Mouse (Mus musculus) MEL (cell line): ENCODE data around the gene Dhdh. TPM values are rescaled to one million over a fixed set of nuclear protein-coding genes. Genes with fewer than 3 reads are reported as not detected.

Source experiments
- DNase-seq: peaks from one replicate; pipeline ENCODE4 v3.0.0; 2011; ENCODE audit warnings: low read depth, low spot score
- H3K27ac ChIP-seq: 2 replicates; pipeline ENCODE4 v1.5.1; 2012; ENCODE audit warnings: low read depth, mild to moderate bottlenecking, control low read depth, low read length, moderate library complexity; ENCODE audit not compliant: control insufficient read depth
- H3K27me3 ChIP-seq, 2 experiments: fragments of 150-350 bp in 1 of 2; sonication (generic) in 1 of 2; 2 replicates each; pipeline ENCODE4 v1.6.1; 2012; ENCODE audit warnings: low read length in 2 of 2, mild to moderate bottlenecking in 2 of 2, improper control_type of control experiment in 1 of 2, moderate library complexity in 1 of 2; ENCODE audit not compliant: insufficient read depth in 2 of 2, control insufficient read depth in 1 of 2
- H3K36me3 ChIP-seq, 2 experiments: 2 replicates each; pipeline ENCODE4 v1.6.1; 2012 to 2014; ENCODE audit warnings: low read length in 2 of 2, improper control_type of control experiment in 1 of 2, inconsistent platforms in 1 of 2, mild to moderate bottlenecking in 1 of 2; ENCODE audit not compliant: insufficient read depth in 2 of 2, control insufficient read depth in 1 of 2
- H3K4me1 ChIP-seq, 2 experiments: fragments of 150-350 bp in 1 of 2; sonication (generic) in 1 of 2; 2 replicates each; pipeline ENCODE4 v1.6.1; 2012; ENCODE audit warnings: low read length in 2 of 2, improper control_type of control experiment in 1 of 2, mild to moderate bottlenecking in 1 of 2; ENCODE audit not compliant: insufficient read depth in 2 of 2, control insufficient read depth in 1 of 2
- H3K4me3 ChIP-seq, 2 experiments: fragments of 150-350 bp in 1 of 2; sonication (generic) in 1 of 2; 2 replicates each; pipeline ENCODE4 v1.5.1; 2012; ENCODE audit warnings: low read depth in 2 of 2, low read length in 2 of 2, mild to moderate bottlenecking in 2 of 2, moderate library complexity in 2 of 2, control low read depth in 1 of 2, improper control_type of control experiment in 1 of 2; ENCODE audit not compliant: control insufficient read depth in 1 of 2, insufficient read depth in 1 of 2
- H3K79me2 ChIP-seq: 2 replicates; pipeline ENCODE4 v1.6.1; 2012; ENCODE audit warnings: mild to moderate bottlenecking, low read length, moderate library complexity; ENCODE audit not compliant: control insufficient read depth, poor library complexity, insufficient read depth
- H3K9ac ChIP-seq: 2 replicates; pipeline ENCODE4 v1.6.1; 2012; ENCODE audit warnings: low read depth, mild to moderate bottlenecking, control low read depth, low read length, moderate library complexity; ENCODE audit not compliant: control insufficient read depth, poor library complexity, severe bottlenecking
- H3K9me3 ChIP-seq: fragments of 150-350 bp; sonication (generic); replicated peaks from 2 replicates; pipeline ENCODE4 v1.6.1; 2012; ENCODE audit warnings: mild to moderate bottlenecking, low read length, improper control_type of control experiment, moderate library complexity; ENCODE audit not compliant: insufficient read depth
- BHLHE40 ChIP-seq: IDR thresholded peaks from 2 replicates; pipeline ENCODE4 v1.6.1; 2012; ENCODE audit warnings: low read depth, mild to moderate bottlenecking, inconsistent platforms, low read length, improper control_type of control experiment, borderline replicate concordance
- CHD2 ChIP-seq: IDR thresholded peaks from 2 replicates; pipeline ENCODE4 v1.6.1; 2011; ENCODE audit warnings: low read length, improper control_type of control experiment
- CTCF ChIP-seq, 3 experiments: IDR thresholded peaks in 2 of 3; conservative IDR thresholded peaks in 1 of 3; 2 replicates each; pipeline ENCODE4 v1.5.1; 2011 to 2012; ENCODE audit warnings: low read length in 3 of 3, low read depth in 2 of 3, mild to moderate bottlenecking in 2 of 3, improper control_type of control experiment in 1 of 3, inconsistent platforms in 1 of 3, mixed read lengths in 1 of 3, moderate library complexity in 1 of 3; ENCODE audit not compliant: control insufficient read depth in 1 of 3, insufficient read depth in 1 of 3, poor library complexity in 1 of 3, severe bottlenecking in 1 of 3
- E2F4 ChIP-seq: IDR thresholded peaks from 2 replicates; pipeline ENCODE4 v1.6.1; 2011; ENCODE audit warnings: low read depth, low read length, improper control_type of control experiment, borderline replicate concordance
- ETS1 ChIP-seq: IDR thresholded peaks from 2 replicates; pipeline ENCODE4 v1.6.1; 2012; ENCODE audit warnings: low read depth, mild to moderate bottlenecking, inconsistent platforms, low read length, improper control_type of control experiment, moderate library complexity
- GABPA ChIP-seq: IDR thresholded peaks from 2 replicates; pipeline ENCODE4 v1.6.1; 2012; ENCODE audit warnings: low read depth, mild to moderate bottlenecking, inconsistent platforms, low read length, improper control_type of control experiment, moderate library complexity
- GATA1 ChIP-seq: IDR thresholded peaks from 2 replicates; pipeline ENCODE4 v1.6.1; 2011; ENCODE audit warnings: low read depth, low read length, improper control_type of control experiment
- JUND ChIP-seq: IDR thresholded peaks from 2 replicates; pipeline ENCODE4 v1.6.1; 2011; ENCODE audit warnings: low read depth, mild to moderate bottlenecking, improper control_type of control experiment, low read length
- KAT2A ChIP-seq: conservative IDR thresholded peaks from 2 replicates; pipeline ENCODE4 v1.6.1; 2012; ENCODE audit warnings: low read depth, low read length, improper control_type of control experiment, inconsistent platforms
- MAFK ChIP-seq: IDR thresholded peaks from 2 replicates; pipeline ENCODE4 v1.6.1; 2011; ENCODE audit warnings: low read depth, mild to moderate bottlenecking, low read length, improper control_type of control experiment, borderline replicate concordance
- MAX ChIP-seq: IDR thresholded peaks from 2 replicates; pipeline ENCODE4 v1.6.1; 2011; ENCODE audit warnings: low read length, improper control_type of control experiment
- MAZ ChIP-seq: IDR thresholded peaks from 2 replicates; pipeline ENCODE4 v1.6.1; 2012; ENCODE audit warnings: low read depth, mild to moderate bottlenecking, inconsistent platforms, low read length, improper control_type of control experiment
- MEF2A ChIP-seq: IDR thresholded peaks from 2 replicates; pipeline ENCODE4 v1.6.1; 2014; ENCODE audit warnings: low read depth, mild to moderate bottlenecking, inconsistent platforms, low read length, improper control_type of control experiment; ENCODE audit not compliant: poor library complexity, insufficient replicate concordance, severe bottlenecking; ENCODE audit errors: extremely low read depth
- MXI1 ChIP-seq: IDR thresholded peaks from 2 replicates; pipeline ENCODE4 v1.6.1; 2011; ENCODE audit warnings: mild to moderate bottlenecking, low read depth, low read length, improper control_type of control experiment
- MYB ChIP-seq: IDR thresholded peaks from 2 replicates; pipeline ENCODE4 v1.6.1; 2011; ENCODE audit warnings: mild to moderate bottlenecking, low read depth, low read length, improper control_type of control experiment
- NELFE ChIP-seq: IDR thresholded peaks from 2 replicates; pipeline ENCODE4 v1.6.1; 2011; ENCODE audit warnings: low read depth, low read length, improper control_type of control experiment
- NRF1 ChIP-seq: IDR thresholded peaks from 2 replicates; pipeline ENCODE4 v1.6.1; 2014; ENCODE audit warnings: low read depth, mild to moderate bottlenecking, inconsistent platforms, low read length, improper control_type of control experiment, moderate library complexity; ENCODE audit not compliant: poor library complexity, insufficient read depth, severe bottlenecking
- POLR2A ChIP-seq, 2 experiments: IDR thresholded peaks; 2 replicates each; pipeline ENCODE4 v1.6.1; 2011 to 2012; ENCODE audit warnings: low read length in 2 of 2, mild to moderate bottlenecking in 2 of 2, control low read depth in 1 of 2, improper control_type of control experiment in 1 of 2, low read depth in 1 of 2, moderate library complexity in 1 of 2; ENCODE audit not compliant: control insufficient read depth in 1 of 2, insufficient read depth in 1 of 2, poor library complexity in 1 of 2
- POLR2AphosphoS5 ChIP-seq: IDR thresholded peaks from 2 replicates; pipeline ENCODE4 v1.6.1; 2012; ENCODE audit warnings: low read depth, borderline replicate concordance, mild to moderate bottlenecking, inconsistent platforms, low read length, moderate library complexity, mixed read lengths
- RAD21 ChIP-seq: IDR thresholded peaks from 2 replicates; pipeline ENCODE4 v1.6.1; 2011; ENCODE audit warnings: mild to moderate bottlenecking, low read depth, low read length, improper control_type of control experiment
- RCOR1 ChIP-seq: IDR thresholded peaks from 2 replicates; pipeline ENCODE4 v1.6.1; 2012; ENCODE audit warnings: low read depth, mild to moderate bottlenecking, inconsistent platforms, low read length, improper control_type of control experiment
- SMC3 ChIP-seq: IDR thresholded peaks from 2 replicates; pipeline ENCODE4 v1.6.1; 2011; ENCODE audit warnings: low read depth, low read length, improper control_type of control experiment
- UBTF ChIP-seq: IDR thresholded peaks from 2 replicates; pipeline ENCODE4 v1.6.1; 2012; ENCODE audit warnings: low read depth, mild to moderate bottlenecking, inconsistent platforms, low read length, improper control_type of control experiment, moderate library complexity, borderline replicate concordance; ENCODE audit not compliant: insufficient read depth
- USF2 ChIP-seq, 2 experiments: IDR thresholded peaks; 2 replicates each; pipeline ENCODE4 v1.6.1; 2011 to 2012; ENCODE audit warnings: improper control_type of control experiment in 2 of 2, low read length in 2 of 2, borderline replicate concordance in 1 of 2, inconsistent platforms in 1 of 2, low read depth in 1 of 2, mild to moderate bottlenecking in 1 of 2; ENCODE audit not compliant: insufficient read depth in 1 of 2
- ZC3H11A ChIP-seq: IDR thresholded peaks from 2 replicates; pipeline ENCODE4 v1.6.1; 2012; ENCODE audit warnings: low read depth, mild to moderate bottlenecking, inconsistent platforms, low read length, improper control_type of control experiment
- ZKSCAN1 ChIP-seq: IDR thresholded peaks from 2 replicates; pipeline ENCODE4 v1.6.1; 2012; ENCODE audit warnings: low read depth, mild to moderate bottlenecking, inconsistent platforms, low read length, improper control_type of control experiment, moderate library complexity
- ZMIZ1 ChIP-seq: IDR thresholded peaks from 2 replicates; pipeline ENCODE4 v1.6.1; 2012; ENCODE audit warnings: low read depth, mild to moderate bottlenecking, inconsistent platforms, low read length, improper control_type of control experiment, moderate library complexity
- polyA plus RNA-seq, 2 experiments: library from polyadenylated mRNA; stranded (reverse) in 1 of 2; unstranded in 1 of 2; fragments of >175 nt in 1 of 2; fragments of >200 nt in 1 of 2; gene quantifications; 2 replicates each; pipeline versions ENCODE4 v1.2.1 to v1.2.4; 2012; ENCODE audit warnings: low replicate concordance in 2 of 2, low read depth in 1 of 2; ENCODE audit not compliant: insufficient read length in 2 of 2, insufficient read depth in 1 of 2, missing spikeins in 1 of 2
- total RNA-seq: library from RNA; depleted of rRNA; stranded (reverse); fragments of 300-350 nt; gene quantifications from 2 replicates; pipeline ENCODE4 v1.2.3, GENCODE M21; 2012

Dhdh gene
- total and polyA plus RNA-seq, 3 experiments, result 0.08 to 1.6 TPM; not detected in 1

GRCm38 (mm10) chr7:45449974-45450373 lies 38.6 kb downstream of the Dhdh start:
- Histone ChIP-seq H3K4me1 (no peaks in the 10 kb centered on the region), H3K4me3 (no peak overlapping the region), H3K79me2 (no peaks in the 10 kb centered on the region), H3K27me3 (no peaks in the 10 kb centered on the region)
- TF ChIP-seq CTCF (IDR thresholded peaks at IDR 0.05 in 2 of 3, conservative IDR thresholded peaks at IDR 0.05 in 1 of 3; ENCODE audit: control insufficient read depth in 1 of 3, insufficient read depth in 1 of 3, low read depth in 2 of 3, low read length in 3 of 3, poor library complexity in 1 of 3, severe bottlenecking in 1 of 3) (no peak), RCOR1 (no peak), E2F4 (no peak), ETS1 (no peak), BHLHE40 (no peak), MEF2A (no peak), USF2 (IDR thresholded peaks at IDR 0.05; ENCODE audit: borderline replicate concordance in 1 of 2, insufficient read depth in 1 of 2, low read depth in 1 of 2, low read length in 2 of 2) (no peak), KAT2A (no peak), CHD2 (no peak), MYB (no peak), POLR2A (IDR thresholded peaks at IDR 0.05; ENCODE audit: control insufficient read depth in 1 of 2, insufficient read depth in 1 of 2, low read depth in 1 of 2, low read length in 2 of 2, poor library complexity in 1 of 2) (no peak), GABPA (no peak), NELFE (no peak)
- TF ChIP-seq, all 39 proteins: peak for 0
- Histone ChIP-seq H3K9ac (no peak overlapping the region), H3K36me3 (peaks cover 0 to 3% of the 10 kb centered on the region in 2 experiments; a peak in 1 of 4 replicates), H3K9me3 (no peaks in the 10 kb centered on the region), H3K27ac (no peak overlapping the region)
- no peak for DNase-seq

GRCm38 (mm10) chr7:45447325-45447990 lies 41.1 kb downstream of the Dhdh start:
- Histone ChIP-seq H3K79me2 (no peaks in the 10 kb centered on the region), H3K9ac (no peak overlapping the region), H3K36me3 (peaks cover 0 to 4% of the 10 kb centered on the region in 2 experiments; a peak in 1 of 4 replicates), H3K27ac (no peak overlapping the region), H3K4me3 (no peak overlapping the region), H3K4me1 (no peaks in the 10 kb centered on the region), H3K9me3 (no peaks in the 10 kb centered on the region), H3K27me3 (no peaks in the 10 kb centered on the region)
- DNase-seq, result no peak
- TF ChIP-seq GATA1, result no peak
- no peak for TF ChIP-seq E2F4
- peak; percentile 35 for TF ChIP-seq SMC3
- no peak for TF ChIP-seq ZC3H11A
- no peak for TF ChIP-seq MAFK
- TF ChIP-seq BHLHE40, result no peak
- TF ChIP-seq CTCF (IDR thresholded peaks at IDR 0.05 in 2 of 3, conservative IDR thresholded peaks at IDR 0.05 in 1 of 3; ENCODE audit: control insufficient read depth in 1 of 3, insufficient read depth in 1 of 3, low read depth in 2 of 3, low read length in 3 of 3, poor library complexity in 1 of 3, severe bottlenecking in 1 of 3), result peak; percentile 28 to 60 (median 49)
- no peak for TF ChIP-seq NELFE
- TF ChIP-seq KAT2A, result no peak
- no peak for TF ChIP-seq ZKSCAN1
- no peak for TF ChIP-seq NRF1
- TF ChIP-seq MEF2A, result no peak
- TF ChIP-seq CHD2, result no peak
- TF ChIP-seq MXI1, result no peak
- TF ChIP-seq POLR2A (IDR thresholded peaks at IDR 0.05; ENCODE audit: control insufficient read depth in 1 of 2, insufficient read depth in 1 of 2, low read depth in 1 of 2, low read length in 2 of 2, poor library complexity in 1 of 2), result no peak
- TF ChIP-seq RAD21, result peak; percentile 15
- no peak for TF ChIP-seq MAX
- no peak for TF ChIP-seq ZMIZ1
- TF ChIP-seq UBTF, result no peak
- no peak for TF ChIP-seq POLR2AphosphoS5
- TF ChIP-seq USF2 (IDR thresholded peaks at IDR 0.05; ENCODE audit: borderline replicate concordance in 1 of 2, insufficient read depth in 1 of 2, low read depth in 1 of 2, low read length in 2 of 2), result no peak
- no peak for TF ChIP-seq ETS1
- no peak for TF ChIP-seq MAZ
- no peak for TF ChIP-seq JUND
- no peak for TF ChIP-seq MYB
